Mouse (Mus musculus) adrenal gland, postnatal 4 days (tissue): ENCODE data around the gene Hoxa10. TPM values are rescaled to one million over a fixed set of nuclear protein-coding genes. Genes with fewer than 3 reads are reported as not detected.

Source experiments
- DNase-seq, 2 experiments: peaks; one replicate each; pipeline ENCODE4 v3.0.0; 2021 to 2022; ENCODE audit warnings: low spot score in 2 of 2, mixed read lengths in 2 of 2
- total RNA-seq, 2 experiments: library from RNA; stranded (reverse); gene quantifications; 2 replicates each; pipeline ENCODE4 v1.2.3; 2021

Gene Hoxa10
- total RNA-seq, 2 experiments from 2014 or later: 0.87 to 11.1 TPM

DNA sequence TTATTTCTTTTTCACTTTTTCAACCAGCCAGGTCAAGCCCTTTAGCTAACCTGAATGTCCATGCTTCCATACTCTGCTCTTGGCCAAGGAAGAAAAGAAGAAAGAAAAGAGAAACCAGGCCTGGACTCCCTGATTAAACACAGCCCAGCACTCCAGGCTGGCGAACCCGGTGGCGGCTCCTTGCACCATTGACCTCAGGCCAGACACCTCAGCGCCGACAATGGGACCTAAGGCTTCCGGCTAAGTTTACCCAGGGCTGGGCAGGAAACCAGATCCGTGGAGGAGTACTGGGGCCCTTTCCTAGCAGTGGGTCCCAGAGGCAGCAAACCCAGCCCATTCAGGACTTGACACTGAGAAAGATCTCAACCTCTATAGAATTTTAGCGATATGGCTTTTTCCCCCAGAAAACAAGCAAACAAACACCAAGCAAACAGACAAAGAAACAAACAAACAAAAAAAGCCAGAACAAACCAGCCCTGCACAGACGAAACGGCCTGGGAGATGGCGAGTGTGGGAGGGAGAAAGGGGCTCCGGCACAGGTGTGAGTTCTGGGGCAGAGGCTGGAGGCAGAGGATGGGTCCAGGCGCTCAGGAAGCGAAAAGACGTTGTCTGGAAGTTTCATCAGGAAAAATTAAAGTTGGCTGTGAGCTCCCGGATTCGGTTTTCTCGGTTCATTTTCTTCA, 8.6 kb downstream of the Hoxa10 start:
- no peak for DNase-seq

DNA sequence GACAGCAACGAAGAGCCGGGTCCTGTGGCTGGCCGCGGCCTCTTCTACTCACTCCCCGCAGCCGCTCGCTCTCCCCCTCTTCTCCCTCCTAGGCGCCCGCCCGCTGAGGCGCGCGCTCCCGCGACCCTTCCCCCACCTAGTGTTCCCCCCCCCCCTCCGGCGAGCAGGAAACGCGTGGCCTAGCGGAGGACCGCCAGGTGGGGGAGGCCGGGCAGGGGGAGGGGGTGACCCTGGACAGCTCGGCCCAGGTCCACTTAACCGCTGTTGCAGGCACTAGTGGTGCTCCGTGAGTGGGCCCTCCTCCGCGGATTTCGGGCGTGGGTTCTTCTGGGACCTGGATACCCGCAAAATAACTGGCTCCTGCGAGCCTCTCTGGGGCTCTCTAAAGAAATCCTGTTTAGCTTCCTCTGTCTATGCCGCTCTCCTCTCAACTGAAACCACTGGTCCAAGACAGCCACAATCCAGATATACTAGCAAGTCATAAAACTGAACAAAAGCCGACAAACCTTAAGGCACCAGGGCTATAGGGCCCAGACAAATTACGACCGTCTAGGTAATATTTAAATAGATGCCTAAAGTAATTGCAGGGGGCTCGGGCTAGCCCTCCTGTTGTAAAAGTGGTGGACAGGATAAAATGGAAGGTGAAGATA, 10.0 kb downstream of the Hoxa10 start, which contains the start of gene Hoxa9:
Hoxa9 (minus strand) TSS at position 574 of the 650 bp plus-strand sequence.
- DNase-seq: no peak

DNA sequence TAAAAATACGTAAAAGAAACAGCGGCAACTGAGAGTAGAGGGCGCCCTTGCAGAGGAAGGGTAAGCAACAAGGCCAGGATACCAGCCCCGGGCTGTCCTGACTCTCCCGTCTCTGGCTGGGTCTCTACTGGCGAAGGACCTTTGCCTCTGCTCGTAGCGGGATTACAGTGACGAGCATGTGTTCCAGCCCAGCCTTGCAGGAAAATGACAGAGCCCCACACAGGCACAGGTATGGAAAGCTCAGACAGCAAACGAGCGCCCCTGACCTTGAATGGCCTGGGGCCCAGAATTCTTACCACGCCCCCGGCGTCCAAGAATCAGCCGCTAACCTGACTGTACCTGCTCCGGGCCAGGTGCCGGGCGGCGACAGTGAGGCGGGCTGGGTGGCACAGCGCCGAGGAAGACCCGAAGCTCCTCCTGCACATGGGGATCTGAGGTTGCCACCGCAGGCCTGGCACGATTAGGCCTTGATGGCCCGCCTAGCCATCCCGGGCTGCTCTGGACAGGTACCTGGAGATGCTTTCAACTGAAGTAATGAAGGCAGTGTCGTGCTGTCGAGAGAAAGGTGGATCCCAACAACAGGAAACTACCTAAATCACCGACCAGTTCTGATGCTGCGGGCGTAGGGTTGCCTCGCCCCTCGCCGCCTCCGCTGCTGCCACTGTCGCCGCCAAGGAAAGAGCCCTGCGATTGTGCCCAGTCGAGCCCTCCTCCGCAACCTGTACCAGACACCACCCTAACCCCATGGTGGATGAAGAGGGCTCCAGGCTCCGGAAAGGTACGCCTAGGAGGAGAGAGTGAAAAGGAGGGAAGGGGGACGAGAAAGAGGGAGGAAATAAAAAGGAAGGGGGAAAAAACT, 10.9 kb downstream of the Hoxa10 start:
- no peak for DNase-seq

DNA sequence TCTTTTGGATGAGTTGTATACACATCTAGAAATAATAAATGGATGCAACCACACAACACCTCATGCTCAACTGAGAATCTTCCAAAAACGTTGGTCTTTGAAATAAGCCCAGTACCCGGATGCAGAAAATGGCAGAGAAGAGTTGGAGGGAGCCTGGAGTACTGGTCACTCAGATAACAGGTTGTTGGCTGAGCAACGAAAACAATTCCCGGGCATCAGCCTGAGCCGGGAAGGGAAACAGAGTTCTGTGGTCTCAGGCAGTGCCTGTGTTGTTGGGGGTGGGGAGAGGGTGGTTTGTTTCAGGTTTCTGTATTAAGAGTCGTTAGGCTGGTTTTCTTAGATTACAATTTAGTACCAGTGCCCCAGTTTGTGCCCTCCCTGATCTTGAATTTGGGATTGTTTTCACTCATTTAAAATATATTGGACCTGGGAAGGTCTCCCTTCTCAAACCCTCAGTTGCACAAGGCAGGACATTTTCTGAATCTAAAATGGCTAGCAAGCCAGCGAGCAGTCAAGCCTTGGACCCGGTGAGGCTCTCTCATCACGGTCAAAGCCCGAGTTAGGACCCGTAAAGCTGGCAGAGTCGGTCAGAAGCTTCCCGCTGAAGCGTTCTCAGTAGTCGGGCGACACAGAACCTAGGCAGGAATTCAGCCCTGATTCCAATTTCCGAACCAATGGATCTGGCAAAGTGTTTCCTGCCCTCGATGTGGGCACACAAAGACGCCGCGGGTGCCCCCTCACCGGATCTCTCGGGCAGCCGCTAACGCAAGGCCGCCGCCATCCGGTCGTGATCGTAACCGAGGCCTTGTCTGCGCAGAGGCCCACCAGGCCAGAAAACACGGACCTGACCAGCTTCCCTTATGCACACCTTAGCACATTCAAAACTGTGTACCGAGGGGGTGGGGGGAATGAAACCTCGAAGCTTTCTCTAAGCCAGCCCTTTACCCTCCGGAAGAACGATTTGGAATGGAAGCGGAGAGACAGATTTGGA, 11.9 kb downstream of the Hoxa10 start:
- DNase-seq: no peak

DNA sequence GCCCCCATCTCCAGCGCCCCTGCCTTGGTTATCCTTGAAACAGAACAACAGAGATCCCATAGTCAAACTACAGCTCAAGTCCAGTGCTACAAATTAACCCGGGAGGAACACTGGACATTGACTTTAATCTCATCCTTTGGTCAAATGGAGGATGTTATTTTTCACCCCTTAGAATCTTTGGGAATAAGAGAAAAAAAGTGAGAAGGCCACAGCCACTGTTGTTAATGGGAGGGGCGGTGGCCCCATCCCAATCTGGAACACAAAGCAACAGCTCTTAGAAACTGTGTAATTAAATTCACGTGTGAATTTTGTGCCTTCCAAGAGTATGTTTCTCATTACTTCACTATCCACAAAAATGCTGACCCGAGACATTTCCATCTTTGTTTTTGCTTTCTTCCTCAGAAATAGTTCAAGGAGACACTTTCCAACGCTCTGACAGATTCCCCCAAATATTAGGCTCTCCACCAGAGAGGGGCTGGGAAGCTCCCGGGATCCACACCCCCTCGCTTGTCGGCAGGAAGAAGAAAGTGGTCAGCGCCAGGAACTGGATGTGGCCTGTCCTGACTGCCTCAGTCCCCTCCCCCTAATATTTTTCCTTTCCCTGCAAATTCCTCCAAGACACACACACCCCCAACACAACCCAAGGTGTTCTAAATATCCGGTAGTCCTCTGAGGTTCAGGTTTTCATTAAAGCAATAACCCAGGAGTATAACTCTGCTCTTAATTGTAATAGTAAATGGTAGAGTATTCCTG, 13.0 kb downstream of the Hoxa10 start:
- DNase-seq: no peak

DNA sequence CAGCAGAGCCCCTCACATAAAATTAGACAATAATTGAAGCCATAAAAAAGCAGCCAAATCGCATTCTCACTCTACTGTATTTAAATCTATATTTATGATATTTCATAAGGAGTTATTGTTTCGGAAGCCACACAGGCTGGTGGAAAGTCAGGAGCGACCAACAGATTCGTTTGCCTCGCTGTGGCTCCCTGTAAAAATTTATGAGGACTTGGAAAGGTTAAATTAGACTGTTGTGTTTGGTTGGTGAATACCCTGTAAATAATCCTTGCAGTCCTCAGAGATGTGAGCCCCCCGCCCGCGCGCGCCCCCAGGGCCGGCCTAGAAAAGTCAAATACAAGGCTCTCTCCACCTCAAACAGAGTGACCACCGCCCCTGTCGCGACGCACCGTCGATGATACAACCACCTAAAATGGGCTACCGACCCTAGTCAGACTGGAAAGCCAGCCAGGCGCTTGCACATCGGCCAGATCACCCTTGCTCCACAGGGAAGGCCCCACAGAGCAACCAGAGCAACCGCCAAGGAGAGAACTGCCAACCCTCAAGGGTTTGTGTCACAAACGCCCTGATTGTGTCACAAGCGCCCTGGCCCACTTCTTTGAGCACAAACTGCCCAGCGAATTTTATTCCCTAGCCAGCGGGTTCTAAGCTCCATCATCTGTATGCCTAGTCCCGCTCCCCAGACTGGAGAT, 13.9 kb downstream of the Hoxa10 start:
- no peak for DNase-seq

DNA sequence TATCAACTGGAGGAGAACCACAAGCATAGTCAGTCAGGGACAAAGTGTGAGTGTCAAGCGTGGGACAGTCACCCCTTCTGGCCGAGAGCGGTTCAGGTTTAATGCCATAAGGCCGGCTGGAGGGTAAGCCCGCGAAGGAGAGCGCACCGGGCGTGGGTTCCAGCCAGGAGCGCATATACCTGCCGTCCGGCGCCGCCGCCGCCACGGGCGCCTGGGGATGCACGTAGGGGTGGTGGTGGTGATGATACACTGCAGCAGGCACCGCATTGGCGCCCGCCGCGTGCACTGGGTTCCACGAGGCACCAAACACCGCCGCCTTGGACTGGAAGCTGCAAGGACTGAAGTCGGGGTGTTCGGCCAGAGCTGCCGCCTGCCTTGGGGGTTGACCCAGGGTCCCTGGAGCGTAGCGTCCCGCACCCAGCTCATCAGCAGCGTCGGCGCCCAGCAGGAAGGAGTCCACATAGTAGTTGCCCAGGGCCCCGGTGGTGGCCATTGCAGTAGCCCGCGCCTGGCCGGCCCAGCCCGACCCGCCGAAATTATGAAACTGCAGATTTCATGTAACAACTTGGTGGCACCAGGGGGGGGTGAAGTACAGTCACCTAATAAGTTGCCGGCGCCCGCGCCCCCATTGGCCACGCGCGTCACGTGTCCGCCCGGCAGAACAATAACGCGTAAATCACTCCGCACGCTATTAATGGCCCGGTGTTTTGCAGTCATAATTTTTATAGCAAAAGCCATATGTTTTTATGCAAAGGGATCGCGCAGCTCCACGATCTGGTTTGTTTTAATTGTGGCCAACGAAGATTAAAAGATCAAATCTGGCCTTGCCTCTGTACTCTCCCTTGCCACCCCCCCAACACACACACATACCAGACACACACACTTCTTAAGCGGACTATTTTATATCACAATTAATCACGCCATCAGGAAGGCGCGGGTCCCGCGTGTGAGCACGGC, 14.8 kb downstream of the Hoxa10 start:
- no peak for DNase-seq

DNA sequence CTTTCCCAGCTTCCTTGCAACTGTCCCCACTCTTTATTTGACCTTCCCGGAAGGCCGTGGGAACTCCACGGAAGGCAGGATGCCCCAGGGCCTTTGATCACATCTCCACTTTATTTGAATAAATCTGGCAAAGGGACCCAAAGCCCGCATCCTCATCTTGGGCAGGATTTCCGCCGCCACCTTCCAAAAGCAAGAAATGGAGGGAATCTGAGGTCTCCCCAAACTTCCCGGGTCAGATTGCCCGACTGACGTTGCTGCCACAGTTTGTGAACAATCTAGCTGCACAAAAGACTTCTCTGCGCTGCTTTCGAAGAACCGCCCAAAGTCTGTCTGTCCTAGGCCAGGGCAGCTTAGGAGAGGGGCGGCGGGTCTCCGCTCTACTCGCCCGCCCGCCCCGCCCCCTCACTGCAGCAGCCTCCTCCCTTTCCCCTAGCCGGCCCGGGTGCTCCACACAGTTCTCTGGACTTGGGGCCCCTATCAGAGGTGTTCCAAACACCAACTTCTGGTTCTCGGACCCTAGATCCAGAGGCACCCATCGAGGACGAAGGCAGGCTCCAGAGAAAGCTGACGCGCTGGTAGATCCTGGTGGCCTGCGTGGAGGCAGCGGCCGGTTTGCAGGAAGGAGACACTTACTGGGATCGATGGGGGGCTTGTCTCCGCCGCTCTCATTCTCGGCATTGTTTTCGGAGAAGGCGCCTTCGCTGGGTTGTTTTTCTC, 15.6 kb downstream of the Hoxa10 start:
- no peak for DNase-seq

DNA sequence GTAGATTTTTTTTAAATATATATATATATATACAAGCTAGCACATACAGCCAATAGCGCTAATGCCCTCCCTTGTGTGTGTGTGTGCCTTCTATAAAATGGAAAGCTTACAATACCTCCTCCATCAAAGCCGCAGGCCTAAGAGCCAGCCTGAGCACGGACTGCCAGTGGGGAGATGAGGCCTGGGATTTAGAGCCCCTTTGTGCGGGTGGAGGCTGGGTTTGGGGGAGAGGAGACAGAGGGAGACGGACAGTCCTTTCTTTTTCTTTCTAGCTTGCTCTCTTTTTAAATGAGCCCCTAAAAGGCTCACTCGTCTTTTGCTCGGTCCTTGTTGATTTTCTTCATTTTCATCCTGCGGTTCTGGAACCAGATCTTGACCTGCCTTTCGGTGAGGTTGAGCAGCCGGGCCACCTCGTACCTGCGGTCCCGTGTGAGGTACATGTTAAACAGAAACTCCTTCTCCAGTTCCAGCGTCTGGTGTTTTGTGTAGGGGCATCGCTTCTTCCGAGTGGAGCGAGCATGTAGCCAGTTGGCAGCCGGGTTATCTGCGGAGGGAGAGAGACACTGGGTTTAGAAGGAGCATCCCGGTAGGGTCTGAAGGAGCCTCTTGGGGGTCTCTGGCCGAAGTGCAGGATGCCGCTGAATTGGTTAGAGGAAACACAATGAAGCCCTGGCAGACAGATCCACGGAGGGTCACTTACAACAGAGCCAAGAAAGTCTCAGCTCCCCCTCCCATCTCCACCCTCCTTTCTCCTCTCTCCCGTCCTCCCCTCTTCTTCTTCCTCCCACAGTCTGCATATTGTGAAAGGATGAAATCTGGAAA, 16.5 kb downstream of the Hoxa10 start:
- no peak for DNase-seq

DNA sequence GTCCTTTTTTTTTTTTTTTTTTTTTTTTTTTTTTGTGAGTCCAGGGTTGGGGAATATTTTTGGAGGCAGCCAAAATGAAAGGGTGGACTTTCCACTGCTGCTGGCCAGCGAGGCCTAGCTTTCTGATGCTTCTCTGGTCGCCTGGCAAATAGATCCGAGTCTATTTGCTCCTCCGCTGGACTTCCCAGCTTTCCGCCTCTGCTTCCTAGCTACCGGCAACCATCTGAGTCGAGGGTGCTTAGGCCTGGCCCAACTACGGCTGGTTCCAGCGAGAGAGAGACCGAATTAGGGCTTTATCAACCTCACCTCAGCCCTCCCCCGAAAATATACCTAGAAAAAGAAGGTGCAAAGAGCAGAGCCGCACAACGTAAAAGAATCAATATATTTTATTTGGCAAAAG, 17.9 kb downstream of the Hoxa10 start:
- no peak for DNase-seq

DNA sequence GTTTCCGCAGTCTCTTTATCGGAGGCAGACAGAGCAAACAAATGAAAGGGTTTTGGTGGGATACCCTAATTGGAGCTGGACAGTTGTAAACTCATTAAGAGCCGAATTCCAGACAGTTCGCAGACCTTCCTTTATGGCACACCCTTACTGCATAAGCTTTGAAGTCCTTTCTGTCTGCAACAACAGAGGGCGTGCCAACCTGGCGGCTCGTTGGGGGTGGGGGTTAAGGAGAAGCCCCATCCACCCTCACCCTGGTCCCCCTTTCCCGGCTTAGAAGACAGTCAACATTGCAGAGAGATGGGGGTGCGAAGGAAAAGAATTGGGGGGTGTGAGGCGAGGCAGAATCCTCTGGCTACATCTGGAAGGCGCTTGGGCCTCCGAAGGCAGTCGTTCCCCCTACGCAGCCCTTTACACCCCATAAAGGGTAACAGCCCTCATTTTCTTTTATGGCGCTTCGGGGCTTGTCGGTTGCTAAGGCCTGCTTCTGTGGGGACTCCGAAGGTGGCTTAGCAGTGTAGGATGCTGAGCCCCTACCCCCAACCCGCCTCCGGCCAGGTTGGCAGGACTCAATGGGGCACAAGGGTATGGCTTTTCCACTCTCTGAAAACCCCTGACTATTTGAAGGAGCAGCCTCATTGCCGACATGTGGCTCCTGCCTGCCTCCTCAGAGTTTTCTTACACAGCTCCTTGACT, 18.5 kb downstream of the Hoxa10 start:
- no peak for DNase-seq

DNA sequence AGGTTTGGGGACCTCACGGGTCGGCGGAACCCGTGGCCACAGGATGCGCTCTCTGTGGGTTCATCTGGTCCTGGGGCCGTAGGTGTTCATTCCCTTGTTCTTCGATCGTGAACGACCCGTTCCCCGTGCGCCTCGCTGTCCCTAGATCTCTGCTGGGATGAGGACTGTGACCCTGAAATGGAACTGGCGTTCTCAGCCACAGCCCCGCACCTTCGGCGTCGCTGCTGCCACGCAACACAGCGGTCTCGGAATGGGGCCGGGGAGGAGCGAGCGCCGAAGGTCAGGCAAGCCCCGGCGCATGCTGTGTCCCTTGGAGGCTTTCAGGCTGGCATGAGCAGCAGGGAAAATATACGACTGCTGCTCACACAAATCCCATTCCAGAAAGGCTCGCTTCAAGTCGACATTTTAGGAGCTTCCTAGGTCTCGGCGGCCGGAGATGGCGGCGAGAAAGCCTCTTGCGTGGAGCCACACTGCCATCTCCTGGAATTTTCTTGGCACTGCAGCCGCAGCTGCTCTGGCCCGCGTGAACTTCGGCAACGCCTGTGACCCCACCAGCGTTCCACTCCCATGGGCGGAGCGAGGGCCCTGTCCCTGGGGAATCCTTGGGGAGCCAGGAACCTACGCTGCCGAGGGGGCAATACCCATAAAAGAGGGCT, 19.2 kb downstream of the Hoxa10 start, which contains the start of gene Hoxa7:
Hoxa7 (minus strand) TSS at position 518 of the 656 bp plus-strand sequence.
- DNase-seq: peak; percentile 76 to 80

DNA sequence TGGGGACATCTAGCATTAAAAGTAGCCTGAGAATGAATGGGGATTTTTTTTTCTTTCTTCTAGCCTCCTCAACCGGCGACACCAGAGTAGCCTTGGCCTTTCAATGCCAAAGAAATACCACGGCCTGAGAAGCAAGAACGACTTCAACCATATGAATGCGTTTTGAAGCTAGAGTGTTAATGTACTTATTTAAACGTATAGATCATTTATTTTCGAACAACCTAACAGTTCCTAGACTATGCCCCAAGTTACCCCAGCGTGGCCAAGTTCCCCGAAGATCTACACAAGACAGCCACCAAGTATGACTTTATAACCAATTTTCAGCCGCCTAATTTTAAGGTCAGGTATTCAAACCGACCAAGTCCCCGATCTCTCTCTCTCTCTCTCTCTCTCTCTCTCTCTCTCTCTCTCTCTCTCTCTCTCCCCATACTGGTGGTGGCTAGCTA, 19.8 kb downstream of the Hoxa10 start:
- DNase-seq: no peak

DNA sequence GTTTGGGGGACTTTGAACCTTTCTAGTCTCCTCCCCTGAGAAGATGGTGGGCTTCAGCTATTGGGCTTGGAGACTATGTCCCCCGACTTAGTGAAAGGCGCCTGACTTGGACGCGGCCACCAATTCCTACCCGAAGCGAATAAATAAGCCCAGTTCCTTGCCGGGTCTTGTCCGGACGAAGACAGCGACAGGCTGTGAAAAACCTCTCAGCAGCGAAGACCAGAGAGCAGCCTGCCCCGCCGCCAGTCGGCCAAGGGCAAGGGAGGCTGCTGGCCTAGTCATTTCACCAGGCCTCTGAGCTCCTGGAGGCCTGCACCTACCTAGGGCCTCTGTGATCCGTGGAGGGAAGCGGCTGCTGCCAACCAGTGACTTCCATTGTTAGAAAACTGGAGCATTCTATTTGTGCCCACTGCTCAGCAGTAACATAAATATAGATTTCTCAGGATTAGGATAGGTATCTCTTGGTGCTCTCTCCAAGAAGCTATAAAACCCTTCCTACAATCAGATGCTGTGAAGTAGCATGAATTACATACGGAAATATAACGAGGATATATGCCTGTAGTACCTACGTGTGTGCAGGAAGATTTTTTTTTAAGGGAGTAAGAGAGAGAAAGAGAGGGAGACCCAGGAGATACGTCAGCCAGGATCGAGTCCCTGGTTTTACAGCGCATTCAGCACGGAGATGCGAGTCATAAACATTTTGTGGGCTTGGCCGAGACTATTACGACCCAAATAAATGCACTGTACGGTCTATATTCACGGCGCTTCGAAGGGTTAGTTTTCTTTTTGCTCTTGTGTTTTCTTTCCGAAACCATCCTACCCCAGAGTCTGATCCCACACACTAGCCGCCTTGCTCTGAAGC, 20.4 kb downstream of the Hoxa10 start:
- DNase-seq: no peak
